Mouse (Mus musculus): Measurements from ENCODE around the gene Ppm1j.

DNA sequence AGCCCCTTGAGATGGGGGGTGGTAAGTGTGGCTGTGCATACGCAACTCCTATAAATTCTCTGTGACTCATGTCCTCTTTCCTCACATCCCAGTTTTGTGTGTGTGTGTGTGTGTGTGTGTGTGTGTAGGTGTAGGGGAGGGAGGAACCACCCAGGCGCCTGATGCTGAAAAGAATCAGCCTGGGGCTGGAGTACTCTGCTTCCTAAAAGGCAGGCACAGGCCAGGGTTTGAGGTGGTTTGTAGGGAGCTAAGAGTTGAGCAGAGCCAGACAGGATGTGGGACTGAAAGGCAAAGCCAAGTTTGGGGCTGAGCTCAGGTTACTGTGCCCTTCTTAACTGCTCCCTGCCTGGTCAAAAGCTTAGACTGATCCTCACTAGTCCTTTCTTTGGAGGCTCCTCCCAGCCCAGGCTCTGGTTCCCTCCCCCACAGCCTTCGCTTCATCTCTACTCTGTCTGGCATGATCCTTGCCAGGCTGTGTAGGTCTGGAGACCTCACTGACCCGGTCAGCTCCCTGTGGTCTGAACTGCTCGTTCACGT is 9.6 kb downstream of the Ppm1j start:
- no peak for TF ChIP-seq GATA1 (IDR thresholded peaks at IDR 0.05; ENCODE audit: low read length)
- TF ChIP-seq TAL1 (IDR thresholded peaks at IDR 0.05; ENCODE audit: low read length), result no peak
